Mouse (Mus musculus): ENCODE results near the gene Mms19. TPM values are rescaled to one million over a fixed set of nuclear protein-coding genes. Genes with fewer than 3 reads are reported as not detected.

Mms19 gene
- polyA plus RNA-seq, 1 experiment from 2014 or later = 39.9 TPM

DNA sequence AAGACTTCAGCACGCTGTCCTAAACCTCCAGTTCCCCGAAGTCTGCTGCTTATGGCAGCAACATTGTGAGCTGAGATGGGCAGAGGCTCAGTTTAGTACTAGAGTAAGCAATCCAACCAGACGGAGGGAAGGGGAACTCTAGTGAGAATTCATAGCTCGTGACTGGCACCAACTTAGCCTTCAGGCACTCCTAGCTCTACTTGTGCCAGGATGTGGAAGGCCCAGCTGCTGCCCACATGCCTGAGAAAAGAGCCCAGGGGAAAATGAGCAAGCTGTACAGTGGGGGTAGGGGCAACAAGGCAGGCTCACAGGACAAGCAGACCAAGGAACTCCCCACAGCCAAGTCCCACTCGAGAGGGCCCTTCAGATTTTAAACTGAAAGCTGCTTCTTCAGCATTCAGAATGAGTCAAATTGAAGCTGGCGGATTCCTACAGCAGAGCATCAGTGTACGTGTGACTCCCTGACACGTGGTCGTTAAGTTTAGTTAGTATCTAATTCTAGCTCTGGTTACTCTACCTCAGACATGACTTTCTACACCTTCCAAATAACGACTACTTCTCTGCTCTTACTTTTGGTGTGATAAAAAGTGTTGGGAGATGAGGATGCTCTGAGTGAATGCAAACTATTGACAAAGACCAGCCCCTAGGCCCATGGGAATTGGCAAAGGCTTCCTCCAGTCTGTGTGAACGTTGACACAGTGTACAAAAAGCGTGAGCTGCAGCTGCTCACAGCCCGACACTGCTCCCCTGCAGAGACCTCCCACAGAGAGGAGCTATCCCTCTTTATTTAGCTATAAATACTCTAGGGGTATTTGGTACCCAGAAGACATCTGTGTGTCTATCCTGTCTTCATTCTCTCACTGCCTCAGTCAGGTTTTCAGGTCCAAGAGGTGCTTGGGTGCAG, 6.8 kb downstream of the Mms19 start:
- ATAC-seq (replicated peaks; ENCODE audit: low FRiP score) (no peak), DNase-seq (ENCODE audit: low spot score) (no peak)
- Histone ChIP-seq H3K36me3 (ENCODE audit: control insufficient read depth, insufficient read depth, low read length) (peaks cover 2% of the 10 kb centered on the region; the same call in 1 of the 2 replicates), H3K9me3 (ENCODE audit: control insufficient read depth, low read length) (no peaks in the 10 kb centered on the region), H3K4me3 (ENCODE audit: low read depth, low read length) (no peak overlapping the region), H3K27me3 (ENCODE audit: control insufficient read depth, insufficient read depth, low read length) (no peaks in the 10 kb centered on the region), H3K27ac (ENCODE audit: low read depth, low read length) (no peak overlapping the region), H3K4me2 (ENCODE audit: low read depth, low read length, severe bottlenecking) (no peak overlapping the region), H3K4me1 (replicated peaks; ENCODE audit: control insufficient read depth, insufficient read depth, low read length) (no peaks in the 10 kb centered on the region), H3K9ac (ENCODE audit: low read length) (no peak overlapping the region)
- 68% methylated on average over 13 of the region's 13 CpGs for WGBS

DNA sequence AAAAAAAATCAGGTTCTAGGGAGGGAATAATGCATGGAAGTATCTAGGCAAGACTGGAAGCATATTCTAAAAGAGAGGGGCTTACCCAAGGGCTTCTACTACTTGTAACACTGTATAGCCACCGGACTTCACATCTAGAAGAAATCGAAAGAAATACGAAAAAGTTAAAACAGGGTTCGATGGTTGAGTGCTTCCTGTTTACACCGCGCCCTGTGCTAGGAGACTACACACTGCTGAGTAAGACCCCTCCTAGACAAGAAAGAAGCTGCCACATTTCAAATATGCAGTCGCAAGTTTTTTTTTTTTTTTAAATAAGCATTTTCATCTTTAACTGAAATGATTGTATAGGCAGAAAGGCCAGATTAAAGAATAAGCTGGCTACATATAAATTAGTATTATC, 11.3 kb downstream of the Mms19 start:
- Histone ChIP-seq H3K9ac (ENCODE audit: low read length) (no peak overlapping the region), H3K4me3 (ENCODE audit: low read depth, low read length) (no peak overlapping the region), H3K27ac (ENCODE audit: low read depth, low read length) (no peak overlapping the region), H3K9me3 (ENCODE audit: control insufficient read depth, low read length) (no peaks in the 10 kb centered on the region), H3K36me3 (ENCODE audit: control insufficient read depth, insufficient read depth, low read length) (peaks cover 13% of the 10 kb centered on the region; the same call in 1 of the 2 replicates), H3K4me2 (ENCODE audit: low read depth, low read length, severe bottlenecking) (no peak overlapping the region), H3K27me3 (ENCODE audit: control insufficient read depth, insufficient read depth, low read length) (no peaks in the 10 kb centered on the region), H3K4me1 (replicated peaks; ENCODE audit: control insufficient read depth, insufficient read depth, low read length) (no peaks in the 10 kb centered on the region)
- WGBS = 93% methylated on average over 7 of the region's 7 CpGs
- no peak for DNase-seq (ENCODE audit: low spot score)
- ATAC-seq (replicated peaks; ENCODE audit: low FRiP score) = no peak

DNA sequence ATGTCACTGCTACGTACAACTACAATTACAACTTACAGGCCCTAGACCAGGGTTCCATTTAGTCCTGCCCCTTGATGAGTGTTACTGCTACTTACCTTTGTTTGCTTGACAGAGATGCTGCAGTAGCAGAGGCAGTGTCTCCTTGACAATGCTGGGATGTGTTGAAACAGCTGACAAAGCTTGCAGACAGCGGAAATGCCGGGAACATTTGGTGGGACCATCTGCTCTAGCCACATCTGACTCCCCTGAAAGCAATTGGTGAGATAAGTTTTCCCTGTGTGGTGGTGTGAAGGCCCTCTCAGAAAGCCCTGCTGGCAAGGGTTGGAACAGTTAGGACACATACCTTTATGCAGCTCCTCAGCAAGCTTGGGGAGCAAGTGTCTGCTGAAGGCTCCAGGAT, 27.4 kb downstream of the Mms19 start:
- WGBS = 93% methylated on average over 3 of the region's 3 CpGs
- ATAC-seq (replicated peaks; ENCODE audit: low FRiP score) (no peak), DNase-seq (ENCODE audit: low spot score) (no peak)
- peaks cover 18% of the 10 kb centered on the region for H3K36me3 ChIP-seq (ENCODE audit: control insufficient read depth, insufficient read depth, low read length)
- H3K27ac ChIP-seq (ENCODE audit: low read depth, low read length) = no peak overlapping the region
- no peak overlapping the region for H3K4me2 ChIP-seq (ENCODE audit: low read depth, low read length, severe bottlenecking)
- no peaks in the 10 kb centered on the region for H3K4me1 ChIP-seq (replicated peaks; ENCODE audit: control insufficient read depth, insufficient read depth, low read length)
- no peak overlapping the region for H3K9ac ChIP-seq (ENCODE audit: low read length)
- H3K27me3 ChIP-seq (ENCODE audit: control insufficient read depth, insufficient read depth, low read length) = no peaks in the 10 kb centered on the region
- H3K9me3 ChIP-seq (ENCODE audit: control insufficient read depth, low read length) = no peaks in the 10 kb centered on the region
- H3K4me3 ChIP-seq (ENCODE audit: low read depth, low read length) = no peak overlapping the region

DNA sequence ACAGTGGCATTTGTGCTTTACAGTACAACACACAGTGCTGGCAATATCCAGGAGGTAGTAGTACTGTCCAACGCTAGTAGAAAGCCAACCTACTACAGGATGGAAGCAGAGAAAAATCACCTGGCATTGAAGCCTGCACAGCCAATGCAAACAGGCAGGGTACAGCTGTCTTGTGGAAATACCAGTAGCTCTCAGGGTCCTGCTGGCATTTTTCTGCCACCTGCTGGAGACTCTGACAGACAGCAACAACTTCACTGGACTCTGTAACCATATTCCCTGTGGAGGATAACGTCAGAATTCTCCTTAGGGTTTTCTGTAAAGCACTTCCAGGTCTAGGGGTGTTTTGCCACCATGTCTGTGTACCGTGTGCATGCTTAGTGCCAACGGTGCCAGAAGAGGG, 28.7 kb downstream of the Mms19 start:
- H3K36me3 ChIP-seq (ENCODE audit: control insufficient read depth, insufficient read depth, low read length) = peaks cover 21% of the 10 kb centered on the region
- H3K9ac ChIP-seq (ENCODE audit: low read length) = no peak overlapping the region
- H3K27ac ChIP-seq (ENCODE audit: low read depth, low read length) = no peak overlapping the region
- H3K9me3 ChIP-seq (ENCODE audit: control insufficient read depth, low read length) = no peaks in the 10 kb centered on the region
- no peaks in the 10 kb centered on the region for H3K27me3 ChIP-seq (ENCODE audit: control insufficient read depth, insufficient read depth, low read length)
- WGBS = 89% methylated on average over 4 of the region's 4 CpGs
- H3K4me1 ChIP-seq (replicated peaks; ENCODE audit: control insufficient read depth, insufficient read depth, low read length) = no peaks in the 10 kb centered on the region
- ATAC-seq (replicated peaks; ENCODE audit: low FRiP score) (no peak), DNase-seq (ENCODE audit: low spot score) (no peak)
- no peak overlapping the region for H3K4me2 ChIP-seq (ENCODE audit: low read depth, low read length, severe bottlenecking)
- no peak overlapping the region for H3K4me3 ChIP-seq (ENCODE audit: low read depth, low read length)

DNA sequence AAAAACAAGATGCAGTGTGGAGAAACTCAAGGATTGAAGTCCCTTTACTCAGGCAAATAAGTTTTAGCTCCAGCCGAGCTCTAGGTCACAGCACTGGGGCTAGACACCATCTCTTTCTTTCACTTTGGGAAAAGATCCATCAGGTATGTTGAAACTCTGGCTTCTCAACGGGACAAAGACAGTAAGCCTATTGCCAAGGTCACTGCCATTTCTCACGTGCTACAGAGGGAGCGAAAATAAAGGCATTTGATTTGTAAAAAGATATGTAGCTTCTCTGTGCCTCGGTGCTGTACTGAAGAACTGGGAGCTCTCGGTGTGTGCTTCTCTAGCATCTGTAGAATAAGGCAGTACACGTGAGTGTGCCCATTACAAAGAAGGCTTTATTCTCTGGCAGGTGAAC, 37.1 kb downstream of the Mms19 start:
- H3K4me2 ChIP-seq (ENCODE audit: low read depth, low read length, severe bottlenecking) = no peak overlapping the region
- DNase-seq (ENCODE audit: low spot score) (no peak), ATAC-seq (replicated peaks; ENCODE audit: low FRiP score) (no peak)
- H3K36me3 ChIP-seq (ENCODE audit: control insufficient read depth, insufficient read depth, low read length) = peaks cover 45% of the 10 kb centered on the region
- H3K27me3 ChIP-seq (ENCODE audit: control insufficient read depth, insufficient read depth, low read length) = no peaks in the 10 kb centered on the region
- H3K27ac ChIP-seq (ENCODE audit: low read depth, low read length) = no peak overlapping the region
- H3K4me3 ChIP-seq (ENCODE audit: low read depth, low read length) = no peak overlapping the region
- no peaks in the 10 kb centered on the region for H3K4me1 ChIP-seq (replicated peaks; ENCODE audit: control insufficient read depth, insufficient read depth, low read length)
- H3K9ac ChIP-seq (ENCODE audit: low read length) = no peak overlapping the region
- 92% methylated on average over 7 of the region's 7 CpGs for WGBS
- no peaks in the 10 kb centered on the region for H3K9me3 ChIP-seq (ENCODE audit: control insufficient read depth, low read length)

DNA sequence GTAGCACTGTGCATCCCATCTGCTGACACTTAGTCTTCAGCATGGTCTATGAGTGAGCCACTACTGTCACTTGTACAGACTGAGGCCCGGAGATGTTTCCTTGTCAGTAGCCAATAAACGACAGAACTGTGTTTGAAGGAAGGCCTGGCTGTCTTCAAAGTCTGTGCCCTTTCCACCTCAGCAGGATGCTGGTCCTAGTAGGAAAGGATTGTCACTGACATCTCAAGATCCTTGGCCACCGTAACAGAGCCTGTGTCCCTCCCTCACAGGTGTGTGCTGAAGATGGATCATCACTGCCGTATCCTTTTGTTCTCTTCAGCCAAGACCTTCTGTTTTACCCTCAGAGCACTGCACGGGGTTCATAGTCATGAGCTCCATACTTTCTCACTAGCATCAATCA, 42.4 kb downstream of the Mms19 start:
- Histone ChIP-seq H3K9ac (ENCODE audit: low read length) (no peak overlapping the region), H3K4me1 (replicated peaks; ENCODE audit: control insufficient read depth, insufficient read depth, low read length) (peaks cover 4% of the 10 kb centered on the region), H3K4me2 (ENCODE audit: low read depth, low read length, severe bottlenecking) (no peak overlapping the region), H3K4me3 (ENCODE audit: low read depth, low read length) (no peak overlapping the region), H3K27me3 (ENCODE audit: control insufficient read depth, insufficient read depth, low read length) (no peaks in the 10 kb centered on the region), H3K27ac (ENCODE audit: low read depth, low read length) (no peak overlapping the region), H3K9me3 (ENCODE audit: control insufficient read depth, low read length) (no peaks in the 10 kb centered on the region), H3K36me3 (ENCODE audit: control insufficient read depth, insufficient read depth, low read length) (peaks cover 16% of the 10 kb centered on the region)
- ATAC-seq (replicated peaks; ENCODE audit: low FRiP score) (no peak), DNase-seq (ENCODE audit: low spot score) (no peak)
- whole genome bisulfite sequencing = 95% methylated on average over 5 of the region's 5 CpGs

DNA sequence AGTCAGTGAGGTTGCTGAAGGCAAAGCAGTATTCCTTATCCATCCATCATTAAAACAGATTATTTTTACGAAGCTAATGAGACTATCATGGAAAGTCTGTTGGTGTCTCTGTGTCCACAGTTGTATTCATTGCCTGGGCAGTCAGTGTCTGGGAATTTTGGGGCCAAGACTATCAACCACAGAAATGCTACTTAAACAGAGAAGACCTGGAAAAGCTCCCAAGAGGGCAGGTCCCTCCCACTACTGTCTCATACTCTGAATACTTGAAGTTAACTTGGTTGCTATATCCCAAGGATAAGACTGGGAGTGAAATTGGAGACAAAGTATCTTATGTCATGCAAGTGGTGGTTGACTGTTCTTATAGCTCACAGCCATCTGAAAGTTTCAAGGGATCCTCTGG, 45.0 kb downstream of the Mms19 start:
- H3K27ac ChIP-seq (ENCODE audit: low read depth, low read length) = no peak overlapping the region
- WGBS = 89% methylated on average over 1 of the region's 1 CpGs
- no peak for DNase-seq (ENCODE audit: low spot score)
- H3K4me1 ChIP-seq (replicated peaks; ENCODE audit: control insufficient read depth, insufficient read depth, low read length) = peaks cover 6% of the 10 kb centered on the region
- no peak overlapping the region for H3K9ac ChIP-seq (ENCODE audit: low read length)
- H3K9me3 ChIP-seq (ENCODE audit: control insufficient read depth, low read length) = no peaks in the 10 kb centered on the region
- ATAC-seq (replicated peaks; ENCODE audit: low FRiP score) = no peak
- H3K4me2 ChIP-seq (ENCODE audit: low read depth, low read length, severe bottlenecking) = no peak overlapping the region
- no peak overlapping the region for H3K4me3 ChIP-seq (ENCODE audit: low read depth, low read length)
- H3K36me3 ChIP-seq (ENCODE audit: control insufficient read depth, insufficient read depth, low read length) = peaks cover 3% of the 10 kb centered on the region; the same call in 1 of the 2 replicates
- H3K27me3 ChIP-seq (ENCODE audit: control insufficient read depth, insufficient read depth, low read length) = no peaks in the 10 kb centered on the region

DNA sequence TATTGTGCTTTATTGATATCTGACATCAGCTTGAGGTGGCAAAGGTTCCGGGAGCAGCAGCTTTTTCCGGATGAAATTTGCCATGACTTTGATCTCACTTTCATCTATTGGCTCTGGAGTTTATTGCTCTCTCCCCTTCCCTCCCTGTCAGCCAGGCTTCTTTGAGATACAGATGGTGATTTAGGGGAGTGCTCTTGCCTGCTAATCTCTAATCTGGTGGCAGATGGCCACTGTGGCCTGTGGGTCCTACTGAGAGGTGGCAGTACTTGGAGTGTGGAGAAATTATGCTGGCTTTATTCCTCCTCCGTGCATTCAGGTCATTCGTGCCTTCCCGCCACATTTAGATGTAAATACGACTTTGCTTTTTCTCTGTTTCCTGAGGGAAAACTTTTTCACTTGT, 46.8 kb downstream of the Mms19 start:
- Histone ChIP-seq H3K9ac (ENCODE audit: low read length) (peak overlapping the region; percentile 74), H3K9me3 (ENCODE audit: control insufficient read depth, low read length) (no peaks in the 10 kb centered on the region), H3K4me3 (ENCODE audit: low read depth, low read length) (peak overlapping the region; percentile 87), H3K4me1 (replicated peaks; ENCODE audit: control insufficient read depth, insufficient read depth, low read length) (peaks cover 6% of the 10 kb centered on the region), H3K27ac (ENCODE audit: low read depth, low read length) (no peak overlapping the region), H3K4me2 (ENCODE audit: low read depth, low read length, severe bottlenecking) (peak overlapping the region; percentile 73), H3K36me3 (ENCODE audit: control insufficient read depth, insufficient read depth, low read length) (no peaks in the 10 kb centered on the region; the same call in 1 of the 2 replicates), H3K27me3 (ENCODE audit: control insufficient read depth, insufficient read depth, low read length) (no peaks in the 10 kb centered on the region)
- WGBS = 46% methylated on average over 6 of the region's 6 CpGs
- DNase-seq (ENCODE audit: low spot score) (no peak), ATAC-seq (replicated peaks; ENCODE audit: low FRiP score) (no peak)

All from forebrain, embryonic 11.5 days (tissue).